Mouse (Mus musculus): Measurements from ENCODE around the gene Slc25a42. TPM values are rescaled to one million over a fixed set of nuclear protein-coding genes. Genes with fewer than 3 reads are reported as not detected.
A peak's percentile ranks its signal among the peaks of the same experiment; 100 is the strongest.

The Slc25a42 gene
- polyA plus RNA-seq, 2 experiments, result 4.1 to 23.6 TPM

GRCm38 (mm10) chr8:70159211-70159610 is 52.9 kb downstream of the Slc25a42 start:
- DNase-seq (ENCODE audit: low spot score) (no peak), ATAC-seq (ENCODE audit: low FRiP score, low read depth) (no peak)
- Histone ChIP-seq H3K27me3 (ENCODE audit: control insufficient read depth, insufficient read depth, low read length) (no peaks in the 10 kb centered on the region), H3K9ac (ENCODE audit: low read depth, low read length, severe bottlenecking) (no peak overlapping the region), H3K4me1 (ENCODE audit: control insufficient read depth, insufficient read depth, low read length) (no peaks in the 10 kb centered on the region), H3K4me2 (replicated peaks; ENCODE audit: low read depth, low read length, severe bottlenecking) (no peak overlapping the region), H3K4me3 (replicated peaks; ENCODE audit: low read length) (no peak overlapping the region), H3K27ac (replicated peaks; ENCODE audit: low read depth, low read length) (no peak overlapping the region), H3K36me3 (ENCODE audit: control insufficient read depth, insufficient read depth, low read length) (no peaks in the 10 kb centered on the region), H3K9me3 (ENCODE audit: control insufficient read depth, low read length) (no peaks in the 10 kb centered on the region)
- WGBS, result 80% methylated on average over 4 of the region's 4 CpGs
- no peak for TF ChIP-seq POLR2A (IDR thresholded peaks at IDR 0.05; ENCODE audit: borderline replicate concordance, extremely low read depth, insufficient read depth, insufficient read length)

DNA sequence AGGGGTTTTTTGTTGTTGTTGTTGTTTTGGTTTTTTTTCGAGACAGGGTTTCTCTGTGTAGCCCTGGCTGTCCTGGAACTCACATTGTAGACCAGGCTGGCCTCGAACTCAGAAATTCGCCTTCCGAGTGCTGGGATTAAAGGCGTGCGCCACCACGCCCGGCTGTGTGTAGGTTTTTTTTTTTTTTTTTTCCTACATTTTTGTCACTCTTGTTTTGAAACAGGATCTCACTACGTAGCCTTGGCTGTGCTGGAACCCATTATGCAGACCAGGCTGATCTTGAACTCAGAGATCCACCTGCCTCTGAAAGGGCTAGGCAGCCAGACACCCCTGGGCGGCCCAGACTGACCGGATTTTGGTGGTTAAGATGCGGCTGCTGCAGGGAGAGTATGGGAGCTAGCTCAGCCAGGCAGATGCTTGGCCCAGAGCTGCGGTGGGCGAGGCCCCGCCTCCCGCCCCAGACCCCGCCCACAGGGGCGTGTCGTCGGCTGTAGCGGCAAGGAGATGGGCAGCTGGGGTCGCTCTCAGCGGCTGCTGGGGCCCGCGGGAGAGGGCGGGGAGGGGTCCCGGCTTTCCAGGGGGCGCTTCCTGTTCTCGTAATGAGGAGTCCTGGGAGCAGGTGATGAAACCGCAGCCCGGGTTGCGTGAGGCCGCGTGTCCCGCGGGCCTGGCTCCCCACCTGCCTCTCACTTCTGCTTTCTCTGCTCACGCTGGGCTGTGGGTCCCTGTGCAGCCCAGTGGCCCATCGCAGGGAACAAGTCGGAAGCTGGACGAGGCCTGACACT is 53.8 kb downstream of the Slc25a42 start:
- H3K27ac ChIP-seq (replicated peaks; ENCODE audit: low read depth, low read length), result no peak overlapping the region
- DNase-seq (ENCODE audit: low spot score) (peak; percentile 79), ATAC-seq (ENCODE audit: low FRiP score, low read depth) (peak; percentile 93)
- no peak for TF ChIP-seq POLR2A (IDR thresholded peaks at IDR 0.05; ENCODE audit: borderline replicate concordance, extremely low read depth, insufficient read depth, insufficient read length)
- H3K9me3 ChIP-seq (ENCODE audit: control insufficient read depth, low read length), result no peaks in the 10 kb centered on the region
- H3K4me1 ChIP-seq (ENCODE audit: control insufficient read depth, insufficient read depth, low read length), result no peaks in the 10 kb centered on the region
- no peaks in the 10 kb centered on the region for H3K27me3 ChIP-seq (ENCODE audit: control insufficient read depth, insufficient read depth, low read length)
- 10% methylated on average over 39 of the region's 40 CpGs for WGBS
- peak overlapping the region; percentile 50 for H3K4me3 ChIP-seq (replicated peaks; ENCODE audit: low read length)
- H3K4me2 ChIP-seq (replicated peaks; ENCODE audit: low read depth, low read length, severe bottlenecking), result peak overlapping the region; percentile 71
- peak overlapping the region; percentile 38; the same call in 1 of the 2 replicates for H3K9ac ChIP-seq (ENCODE audit: low read depth, low read length, severe bottlenecking)
- H3K36me3 ChIP-seq (ENCODE audit: control insufficient read depth, insufficient read depth, low read length), result no peaks in the 10 kb centered on the region

- no peak for ATAC-seq (ENCODE audit: low FRiP score, low read depth)
- no peak overlapping the region for H3K4me2 ChIP-seq (replicated peaks; ENCODE audit: low read depth, low read length, severe bottlenecking)
- no peak overlapping the region for H3K27ac ChIP-seq (replicated peaks; ENCODE audit: low read depth, low read length)
- no peak for DNase-seq (ENCODE audit: low spot score)
- WGBS, result 95% methylated on average over 1 of the region's 1 CpGs
- H3K36me3 ChIP-seq (ENCODE audit: control insufficient read depth, insufficient read depth, low read length), result no peaks in the 10 kb centered on the region
- no peaks in the 10 kb centered on the region for H3K4me1 ChIP-seq (ENCODE audit: control insufficient read depth, insufficient read depth, low read length)
- no peak for TF ChIP-seq POLR2A (IDR thresholded peaks at IDR 0.05; ENCODE audit: borderline replicate concordance, extremely low read depth, insufficient read depth, insufficient read length)
- H3K9me3 ChIP-seq (ENCODE audit: control insufficient read depth, low read length), result no peaks in the 10 kb centered on the region
- H3K27me3 ChIP-seq (ENCODE audit: control insufficient read depth, insufficient read depth, low read length), result no peaks in the 10 kb centered on the region
- no peak overlapping the region for H3K4me3 ChIP-seq (replicated peaks; ENCODE audit: low read length)
- no peak overlapping the region for H3K9ac ChIP-seq (ENCODE audit: low read depth, low read length, severe bottlenecking)
Measured at GRCm38 (mm10) chr8:70157240-70157800, 54.8 kb downstream of the Slc25a42 start.

DNA sequence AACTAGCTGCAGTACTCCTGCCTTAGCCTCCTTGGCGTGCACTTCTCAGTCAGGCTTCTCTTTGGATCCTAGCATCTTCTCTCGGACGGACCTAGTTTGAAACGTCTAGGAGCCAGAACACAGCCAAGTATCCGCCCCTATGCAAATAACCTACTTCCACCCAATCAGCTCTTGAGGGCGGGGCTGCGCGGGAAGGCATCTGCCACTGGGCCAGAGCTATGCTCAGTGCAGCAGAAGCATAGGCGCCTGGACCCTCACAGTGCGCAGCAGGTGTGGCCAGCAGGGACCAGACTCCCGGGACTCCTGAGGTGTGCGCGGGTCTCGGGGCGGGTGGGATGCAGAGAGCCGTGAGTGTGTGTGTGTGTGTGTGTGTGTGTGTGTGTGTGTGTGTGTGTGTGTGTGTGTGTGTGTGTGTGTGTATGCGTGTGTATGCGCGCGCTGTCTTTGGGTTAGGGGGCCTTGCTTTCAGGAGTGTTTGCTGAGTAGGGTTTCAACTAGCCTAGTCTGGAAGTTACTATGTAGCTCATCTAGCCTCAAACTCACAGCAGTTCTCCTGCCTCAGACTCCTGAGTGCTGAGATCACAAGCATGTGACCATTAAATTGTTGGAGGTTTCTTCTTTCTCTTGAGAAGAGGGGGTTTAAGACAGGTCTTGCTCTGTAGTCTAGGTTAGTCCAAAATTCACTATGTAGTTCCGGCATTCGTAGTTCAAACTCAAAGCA is 59.4 kb downstream of the Slc25a42 start:
- Histone ChIP-seq H3K27ac (replicated peaks; ENCODE audit: low read depth, low read length) (no peak overlapping the region), H3K9ac (ENCODE audit: low read depth, low read length, severe bottlenecking) (no peak overlapping the region), H3K4me3 (replicated peaks; ENCODE audit: low read length) (0 out of 2 replicates have a peak overlapping the region, but pooled peaks have one; percentile 10), H3K4me2 (replicated peaks; ENCODE audit: low read depth, low read length, severe bottlenecking) (peak overlapping the region; percentile 32), H3K36me3 (ENCODE audit: control insufficient read depth, insufficient read depth, low read length) (no peaks in the 10 kb centered on the region), H3K4me1 (ENCODE audit: control insufficient read depth, insufficient read depth, low read length) (no peaks in the 10 kb centered on the region), H3K27me3 (ENCODE audit: control insufficient read depth, insufficient read depth, low read length) (no peaks in the 10 kb centered on the region), H3K9me3 (ENCODE audit: control insufficient read depth, low read length) (no peaks in the 10 kb centered on the region)
- DNase-seq (ENCODE audit: low spot score) (peak; percentile 79), ATAC-seq (ENCODE audit: low FRiP score, low read depth) (peak; percentile 94)
- TF ChIP-seq POLR2A (IDR thresholded peaks at IDR 0.05; ENCODE audit: borderline replicate concordance, extremely low read depth, insufficient read depth, insufficient read length), result no peak
- 13% methylated on average over 21 of the region's 22 CpGs for WGBS

DNA sequence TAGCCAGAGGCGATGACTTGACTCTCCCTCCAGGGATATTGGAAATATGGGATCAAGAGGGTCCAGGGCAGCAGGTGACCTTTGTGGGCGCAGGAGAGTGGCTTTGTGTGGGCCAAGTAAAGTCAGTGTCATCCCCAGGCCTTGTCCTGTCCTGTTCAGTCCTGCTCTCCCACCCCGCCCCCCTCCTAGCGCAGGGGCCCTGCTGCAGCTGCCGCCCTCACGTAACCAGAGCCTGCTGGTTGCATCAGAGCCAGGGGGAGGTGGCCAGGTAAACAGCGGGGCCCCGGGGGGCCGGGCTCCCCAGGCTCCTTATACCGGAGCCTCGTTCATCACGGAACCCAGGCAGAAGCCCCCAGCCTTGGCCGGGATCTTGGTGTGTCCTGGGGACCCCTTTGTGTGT is 61.9 kb downstream of the Slc25a42 start:
- Histone ChIP-seq H3K4me1 (ENCODE audit: control insufficient read depth, insufficient read depth, low read length) (no peaks in the 10 kb centered on the region), H3K4me2 (replicated peaks; ENCODE audit: low read depth, low read length, severe bottlenecking) (0 out of 2 replicates have a peak overlapping the region, but pooled peaks have one; percentile 10), H3K4me3 (replicated peaks; ENCODE audit: low read length) (no peak overlapping the region), H3K27ac (replicated peaks; ENCODE audit: low read depth, low read length) (no peak overlapping the region), H3K27me3 (ENCODE audit: control insufficient read depth, insufficient read depth, low read length) (no peaks in the 10 kb centered on the region), H3K36me3 (ENCODE audit: control insufficient read depth, insufficient read depth, low read length) (peaks cover 21% of the 10 kb centered on the region), H3K9ac (ENCODE audit: low read depth, low read length, severe bottlenecking) (no peak overlapping the region), H3K9me3 (ENCODE audit: control insufficient read depth, low read length) (no peaks in the 10 kb centered on the region)
- 14% methylated on average over 13 of the region's 13 CpGs for WGBS
- TF ChIP-seq POLR2A (IDR thresholded peaks at IDR 0.05; ENCODE audit: borderline replicate concordance, extremely low read depth, insufficient read depth, insufficient read length), result no peak
- no peak for DNase-seq (ENCODE audit: low spot score)
- no peak for ATAC-seq (ENCODE audit: low FRiP score, low read depth)
